Mouse (Mus musculus) forebrain, postnatal 0 days (tissue): ENCODE data around the gene Slc8a1. TPM values are rescaled to one million over a fixed set of nuclear protein-coding genes. Genes with fewer than 3 reads are reported as not detected.
A peak's percentile ranks its signal among the peaks of the same experiment; 100 is the strongest.

Source experiments
- ATAC-seq: fragments of 200-750 bp; cut with Nextera tagmentation; 2 replicates; pipeline ENCODE4 v1.8.0; 2017; ENCODE audit warnings: mild to moderate bottlenecking, moderate library complexity
- DNase-seq: peaks from one replicate; pipeline ENCODE4 v3.0.0-alpha.2; 2015
- H3K27ac ChIP-seq: fragments of 300-500 bp; sonication (generic); 2 replicates; pipeline ENCODE4 v1.5.1; 2014; ENCODE audit warnings: low read depth, mild to moderate bottlenecking, antibody characterized with exemption, low read length, moderate library complexity, mixed read lengths
- H3K27me3 ChIP-seq: fragments of 300-500 bp; sonication (generic); 2 replicates; pipeline ENCODE4 v1.6.1; 2014; ENCODE audit warnings: mild to moderate bottlenecking, low read length, mixed read lengths; ENCODE audit not compliant: insufficient read depth
- H3K36me3 ChIP-seq: fragments of 300-500 bp; sonication (generic); 2 replicates; pipeline ENCODE4 v1.6.1; 2014; ENCODE audit warnings: mild to moderate bottlenecking, moderate library complexity; ENCODE audit not compliant: insufficient read depth
- H3K4me1 ChIP-seq: fragments of 300-500 bp; sonication (generic); 2 replicates; pipeline ENCODE4 v1.6.1; 2014; ENCODE audit warnings: antibody characterized with exemption; ENCODE audit not compliant: insufficient read depth
- H3K4me2 ChIP-seq: fragments of 300-500 bp; sonication (generic); 2 replicates; pipeline ENCODE4 v1.6.1; 2014; ENCODE audit warnings: low read depth, mild to moderate bottlenecking, moderate library complexity
- H3K4me3 ChIP-seq: fragments of 300-500 bp; sonication (generic); 2 replicates; pipeline ENCODE4 v1.5.1; 2014; ENCODE audit warnings: low read depth, low read length, mixed read lengths
- H3K9ac ChIP-seq: fragments of 300-500 bp; sonication (generic); 2 replicates; pipeline ENCODE4 v1.6.1; 2014; ENCODE audit warnings: mild to moderate bottlenecking
- H3K9me3 ChIP-seq: fragments of 300-500 bp; sonication (generic); 2 replicates; pipeline ENCODE4 v1.6.1; 2016; ENCODE audit warnings: low read length
- CTCF ChIP-seq: sonication (generic); IDR thresholded peaks from 2 replicates; pipeline ENCODE4 v1.5.1; 2016; ENCODE audit warnings: antibody characterized with exemption, control low read depth, low read depth
- WGBS: fragments of 180-500 bp; shearing (Covaris S2); extraction: QIAGEN DNeasy Blood & Tissue Kit; methylation state at CpG from one replicate; pipeline ENCODE4 v1.1.7; 2014; 5-methylcytosine and 5-hydroxymethylcytosine counted together
- polyA plus RNA-seq: library from polyadenylated mRNA; unstranded; fragments of >200 nt; fragmentation: Nextera tagmentation; extraction: Ambion mirVana; gene quantifications from 2 replicates; pipeline ENCODE4 v1.2.1, GENCODE M21; 2015
- total RNA-seq: library from RNA; depleted of rRNA; stranded (reverse); fragments of >200 nt; gene quantifications from 2 replicates; pipeline ENCODE4 v1.2.3, GENCODE M21; 2014

Gene Slc8a1
- total and polyA plus RNA-seq, 2 experiments from 2014 or later, result 16.9 to 143 TPM

- ATAC-seq (no peak), DNase-seq (no peak)
- H3K4me2 ChIP-seq, result no peak overlapping the region
- H3K27ac ChIP-seq, result no peak overlapping the region
- H3K27me3 ChIP-seq, result no peaks in the 10 kb centered on the region
- H3K4me3 ChIP-seq, result no peak overlapping the region
- H3K36me3 ChIP-seq, result no peaks in the 10 kb centered on the region
- H3K9ac ChIP-seq, result no peak overlapping the region
- H3K9me3 ChIP-seq, result no peaks in the 10 kb centered on the region
- WGBS, result 86% methylated on average over 3 of the region's 3 CpGs
- no peak for TF ChIP-seq CTCF
- no peaks in the 10 kb centered on the region for H3K4me1 ChIP-seq
Measured at GRCm38 (mm10) chr17:81536093-81536492, 202.1 kb downstream of the Slc8a1 start.

GRCm38 (mm10) chr17:81529849-81530248, 208.3 kb downstream of the Slc8a1 start:
- ATAC-seq, result no peak; the same call in 1 of the 2 replicates
- Histone ChIP-seq H3K36me3 (no peaks in the 10 kb centered on the region), H3K4me3 (no peak overlapping the region), H3K27me3 (no peaks in the 10 kb centered on the region), H3K4me1 (no peaks in the 10 kb centered on the region), H3K4me2 (no peak overlapping the region), H3K9ac (no peak overlapping the region), H3K9me3 (no peaks in the 10 kb centered on the region), H3K27ac (0 out of 2 replicates have a peak overlapping the region, but pooled peaks have one; percentile 37)
- WGBS, result 55% methylated on average over 2 of the region's 2 CpGs
- no peak for TF ChIP-seq CTCF
- no peak for DNase-seq

GRCm38 (mm10) chr17:81528940-81529339, 209.2 kb downstream of the Slc8a1 start:
- Histone ChIP-seq H3K4me1 (no peaks in the 10 kb centered on the region), H3K9ac (no peak overlapping the region), H3K36me3 (no peaks in the 10 kb centered on the region), H3K4me3 (no peak overlapping the region), H3K27me3 (no peaks in the 10 kb centered on the region), H3K9me3 (no peaks in the 10 kb centered on the region), H3K27ac (0 out of 2 replicates have a peak overlapping the region, but pooled peaks have one; percentile 37), H3K4me2 (no peak overlapping the region)
- no peak for ATAC-seq
- DNase-seq, result no peak
- 60% methylated on average over 4 of the region's 4 CpGs for WGBS
- no peak for TF ChIP-seq CTCF

GRCm38 (mm10) chr17:81526463-81526862, 211.7 kb downstream of the Slc8a1 start:
- no peak for ATAC-seq
- no peaks in the 10 kb centered on the region for H3K4me1 ChIP-seq
- H3K4me3 ChIP-seq, result no peak overlapping the region
- no peak overlapping the region for H3K27ac ChIP-seq
- WGBS, result 81% methylated on average over 3 of the region's 3 CpGs
- no peak for DNase-seq
- no peaks in the 10 kb centered on the region for H3K9me3 ChIP-seq
- H3K4me2 ChIP-seq, result no peak overlapping the region
- H3K36me3 ChIP-seq, result no peaks in the 10 kb centered on the region
- H3K9ac ChIP-seq, result no peak overlapping the region
- no peaks in the 10 kb centered on the region for H3K27me3 ChIP-seq
- no peak for TF ChIP-seq CTCF

GRCm38 (mm10) chr17:81524826-81525225, 213.4 kb downstream of the Slc8a1 start:
- H3K27ac ChIP-seq, result no peak overlapping the region
- no peak overlapping the region for H3K9ac ChIP-seq
- no peak overlapping the region for H3K4me3 ChIP-seq
- DNase-seq, result no peak
- H3K9me3 ChIP-seq, result no peaks in the 10 kb centered on the region
- 85% methylated on average over 6 of the region's 6 CpGs for WGBS
- H3K27me3 ChIP-seq, result no peaks in the 10 kb centered on the region
- no peak overlapping the region for H3K4me2 ChIP-seq
- no peaks in the 10 kb centered on the region for H3K4me1 ChIP-seq
- ATAC-seq, result no peak
- TF ChIP-seq CTCF, result no peak
- no peaks in the 10 kb centered on the region for H3K36me3 ChIP-seq

- no peaks in the 10 kb centered on the region for H3K36me3 ChIP-seq
- no peak for TF ChIP-seq CTCF
- DNase-seq, result no peak
Measured at GRCm38 (mm10) chr17:81523943-81524342, 214.2 kb downstream of the Slc8a1 start.

GRCm38 (mm10) chr17:81518316-81519025, 219.7 kb downstream of the Slc8a1 start:
- Histone ChIP-seq H3K4me3 (no peak overlapping the region), H3K4me2 (no peak overlapping the region), H3K9ac (no peak overlapping the region), H3K27me3 (no peaks in the 10 kb centered on the region), H3K27ac (no peak overlapping the region), H3K4me1 (no peaks in the 10 kb centered on the region), H3K9me3 (no peaks in the 10 kb centered on the region), H3K36me3 (no peaks in the 10 kb centered on the region)
- 88% methylated on average over 10 of the region's 10 CpGs for WGBS
- DNase-seq (no peak), ATAC-seq (no peak)
- TF ChIP-seq CTCF, result no peak

More at GRCm38 (mm10) chr17:81523943-81524342, 214.2 kb downstream of the Slc8a1 start:
- no peak for ATAC-seq
- Histone ChIP-seq H3K4me3 (no peak overlapping the region), H3K4me1 (no peaks in the 10 kb centered on the region), H3K4me2 (no peak overlapping the region), H3K9me3 (no peaks in the 10 kb centered on the region), H3K27ac (no peak overlapping the region), H3K27me3 (no peaks in the 10 kb centered on the region), H3K9ac (no peak overlapping the region)
- 18% methylated on average over 2 of the region's 2 CpGs for WGBS
